In genomic region chr2:14620120-14620853, GRCm38 (mm10) we compare ENCODE assay signal across 13 mouse cellular contexts. TPM values are rescaled to one million over a fixed set of nuclear protein-coding genes. Genes with fewer than 3 reads are reported as not detected.
A peak's percentile ranks its signal among the peaks of the same experiment; 100 is the strongest.
DNase-seq lines count a peak whose midpoint lies in the region; ATAC-seq and TF ChIP-seq lines count a peak whose summit lies in the region.
"Had no signal": no experiment of that assay in that cellular context is flagged by ENCODE, and none has a peak within 500 bp of the region (broad histone marks: within the 10 kb centered on the region; RNA-seq: fewer than 3 reads in every experiment).

No protein-coding gene starts in this region.

- no peak overlapping the region for H3K4me3 ChIP-seq in lung, postnatal 0 days (ENCODE audit: low read depth, low read length)
- H3K4me3 ChIP-seq in embryonic fibroblast, embryonic 13.5 days (ENCODE audit: insufficient read depth, low read length) = no peak overlapping the region
- peak overlapping the region; percentile 23 for H3K4me3 ChIP-seq in megakaryocyte, embryonic 14.5 days (replicated peaks)
- H3K4me3 ChIP-seq: heart, embryonic 15.5 days; limb, embryonic 12.5 days had no signal

- peak; percentile 47 for TF ChIP-seq CTCF in lung, postnatal 0 days (IDR thresholded peaks at IDR 0.05)
- TF ChIP-seq CTCF in embryonic fibroblast, embryonic 13.5 days (IDR thresholded peaks at IDR 0.05; ENCODE audit: borderline replicate concordance, insufficient read depth, low read length) = 0 out of 2 replicates have a peak, but pooled peaks have one; percentile 9

- no peak for TF ChIP-seq EP300 in lung, postnatal 0 days (IDR thresholded peaks at IDR 0.05)

- no peaks in the 10 kb centered on the region for H3K4me1 ChIP-seq in lung, postnatal 0 days (ENCODE audit: insufficient read depth, low read depth, low read length)
- H3K4me1 ChIP-seq in embryonic fibroblast, embryonic 13.5 days (ENCODE audit: control insufficient read depth, insufficient read depth, low read length) = peaks cover 2% of the 10 kb centered on the region
- H3K4me1 ChIP-seq in megakaryocyte, embryonic 14.5 days = peaks cover 32% of the 10 kb centered on the region
- H3K4me1 ChIP-seq: limb, embryonic 12.5 days had no signal

- H3K9ac ChIP-seq in lung, postnatal 0 days (replicated peaks; ENCODE audit: low read depth) = no peak overlapping the region
- H3K9ac ChIP-seq: heart, embryonic 15.5 days; limb, embryonic 12.5 days had no signal

- H3K27me3 ChIP-seq in lung, postnatal 0 days (replicated peaks; ENCODE audit: insufficient read depth, low read length) = no peaks in the 10 kb centered on the region
- H3K27me3 ChIP-seq in megakaryocyte, embryonic 14.5 days (replicated peaks) = no peaks in the 10 kb centered on the region
- H3K27me3 ChIP-seq: heart, embryonic 15.5 days; limb, embryonic 12.5 days had no signal

- H3K9me3 ChIP-seq in lung, postnatal 0 days (ENCODE audit: low read length) = no peaks in the 10 kb centered on the region
- no peaks in the 10 kb centered on the region for H3K9me3 ChIP-seq in megakaryocyte, embryonic 14.5 days
- H3K9me3 ChIP-seq: heart, embryonic 15.5 days; limb, embryonic 12.5 days had no signal

- 63% methylated on average over 6 of the region's 6 CpGs for WGBS in lung, postnatal 0 days

- no peak for TF ChIP-seq POLR2A in embryonic fibroblast, embryonic 13.5 days (IDR thresholded peaks at IDR 0.05; ENCODE audit: low read depth, low read length)

- no peak overlapping the region for H3K4me2 ChIP-seq in lung, postnatal 0 days (replicated peaks; ENCODE audit: low read depth, low read length)
- H3K4me2 ChIP-seq: heart, embryonic 15.5 days; limb, embryonic 12.5 days had no signal

- H3K36me3 ChIP-seq in lung, postnatal 0 days (ENCODE audit: insufficient read depth, low read length) = no peaks in the 10 kb centered on the region
- H3K36me3 ChIP-seq in megakaryocyte, embryonic 14.5 days (replicated peaks; ENCODE audit: low read length) = peaks cover 19% of the 10 kb centered on the region
- H3K36me3 ChIP-seq: heart, embryonic 15.5 days; limb, embryonic 12.5 days had no signal

- ATAC-seq in lung, postnatal 0 days = peak; percentile 39
- ATAC-seq: forebrain, embryonic 14.5 days had no signal

- H3K27ac ChIP-seq in lung, postnatal 0 days (ENCODE audit: low read length) = no peak overlapping the region
- no peak overlapping the region; the same call in 1 of the 2 replicates for H3K27ac ChIP-seq in embryonic fibroblast, embryonic 13.5 days (ENCODE audit: insufficient read depth, low read length)
- H3K27ac ChIP-seq: heart, embryonic 15.5 days; limb, embryonic 12.5 days had no signal

- peak; percentile 55 for DNase-seq in heart, adult 11 months
- no peak for DNase-seq in heart, adult 9 months (ENCODE audit: low spot score in 2 of 2)
- peak; percentile 22 for DNase-seq in lung, postnatal 0 days (ENCODE audit: low spot score)
- no peak for DNase-seq in lung, postnatal 14 days
- DNase-seq in Muller cell, postnatal 12 days (ENCODE audit: inconsistent ontology term) = no peak
- no peak for DNase-seq in right cerebral cortex, adult 2 months (ENCODE audit: low spot score in 2 of 2)
- DNase-seq: cerebellum, postnatal 10 days; kidney, postnatal 10 days had no signal

RNA-seq across cellular contexts. Expression of gene Cacnb2, which starts 17.4 kb away (rescaled TPM):
- 5.1 and 5.2 TPM in 2 replicates for polyA plus RNA-seq in lung, postnatal 0 days (2015; fragmentation: Nextera tagmentation; extraction: Ambion mirVana)
- polyA plus RNA-seq in embryonic fibroblast, embryonic 13.5 days (2011; ENCODE audit: insufficient read length, low read depth, missing spikeins) = 5.1 and 5.6 TPM in 2 replicates
- 1.3 and 2.9 TPM in 2 replicates for polyA plus RNA-seq in megakaryocyte, embryonic 14.5 days (2012; ENCODE audit: insufficient read depth, low replicate concordance)

Comparison
In these comparisons a context has a peak if more than half of its experiments do, and no peak if none do; other contexts are left out.
1. DNase-seq: peak in heart, adult 11 months (single experiment) and lung, postnatal 0 days (single experiment); none in heart, adult 9 months (0 of 2), lung, postnatal 14 days (single experiment), Muller cell, postnatal 12 days (single experiment) and right cerebral cortex, adult 2 months (0 of 2).